Mouse (Mus musculus) spleen, postnatal 14 days (tissue): ENCODE measurements at regions not wholly inside any gene's neighbourhood (a gene's known extent, or its start where the extent isn't known, plus 50 kb on each side); places are given as distances from the start of the nearest gene placed in this dataset.

Experiments
- DNase-seq, 2 experiments: peaks; one replicate each; pipeline ENCODE4 v3.0.0; 2021 to 2022; ENCODE audit warnings: low spot score in 2 of 2

GRCm38 (mm10) chr13:53800978-53801377 is 254.5 kb downstream of the Drd1 start:
- no peak for DNase-seq

GRCm38 (mm10) chr13:53788809-53789208 is 266.7 kb downstream of the Drd1 start:
- no peak for DNase-seq

GRCm38 (mm10) chr13:53783492-53783891 is 272.0 kb downstream of the Drd1 start:
- DNase-seq: peak in 1 of 2 experiments; percentile 7

- DNase-seq: no peak
Observed at GRCm38 (mm10) chr13:53779150-53779549, 276.4 kb downstream of the Drd1 start.

GRCm38 (mm10) chr13:53776421-53776820 is 279.1 kb downstream of the Drd1 start:
- DNase-seq: no peak

- no peak for DNase-seq
Observed at GRCm38 (mm10) chr13:53775687-53776086, 279.8 kb downstream of the Drd1 start.

GRCm38 (mm10) chr13:53764613-53765243 is 290.8 kb downstream of the Drd1 start:
- DNase-seq: no peak

- no peak for DNase-seq
Observed at GRCm38 (mm10) chr13:53757576-53758237, 284.8 kb upstream of the Msx2 start.

- DNase-seq: no peak
Observed at GRCm38 (mm10) chr13:53756970-53757530, 284.2 kb upstream of the Msx2 start.

- DNase-seq: no peak
Observed at GRCm38 (mm10) chr13:53755046-53755615, 282.3 kb upstream of the Msx2 start.

GRCm38 (mm10) chr13:53753049-53753448 is 280.2 kb upstream of the Msx2 start:
- no peak for DNase-seq

GRCm38 (mm10) chr13:53740981-53741380 is 268.1 kb upstream of the Msx2 start:
- no peak for DNase-seq

GRCm38 (mm10) chr13:53739127-53739526 is 266.3 kb upstream of the Msx2 start:
- DNase-seq: no peak

GRCm38 (mm10) chr13:53734944-53735343 is 262.1 kb upstream of the Msx2 start:
- no peak for DNase-seq

GRCm38 (mm10) chr13:53730259-53730902 is 257.5 kb upstream of the Msx2 start:
- no peak for DNase-seq

- no peak for DNase-seq
Observed at GRCm38 (mm10) chr13:53729848-53730247, 257.0 kb upstream of the Msx2 start.

GRCm38 (mm10) chr13:53726031-53726430 is 253.2 kb upstream of the Msx2 start:
- DNase-seq: no peak

GRCm38 (mm10) chr13:53722881-53723280 is 250.0 kb upstream of the Msx2 start:
- no peak for DNase-seq

GRCm38 (mm10) chr13:53721038-53721463 is 248.2 kb upstream of the Msx2 start:
- no peak for DNase-seq

GRCm38 (mm10) chr13:53717582-53717981 is 244.7 kb upstream of the Msx2 start:
- DNase-seq: no peak

GRCm38 (mm10) chr13:53717086-53717485 is 244.2 kb upstream of the Msx2 start:
- no peak for DNase-seq

- DNase-seq: no peak
Observed at GRCm38 (mm10) chr13:53709062-53709461, 236.2 kb upstream of the Msx2 start.
